Mouse (Mus musculus) forebrain, embryonic 13.5 days (tissue): ENCODE measurements around the gene Zfp692. TPM values are rescaled to one million over a fixed set of nuclear protein-coding genes. Genes with fewer than 3 reads are reported as not detected.
"Not testable (repeated sequence)": the region's sequence is repeated elsewhere in the genome, so short reads cannot be mapped to it uniquely, and the experiment has no call there.

Source experiments
- ATAC-seq: fragments of 200-750 bp; cut with Nextera tagmentation; 2 replicates; pipeline ENCODE4 v1.8.0; 2017
- H3K27ac ChIP-seq: fragments of 300-500 bp; sonication (generic); 2 replicates; pipeline ENCODE4 v1.5.1; 2015; ENCODE audit warnings: inconsistent platforms, mild to moderate bottlenecking, moderate library complexity
- H3K27me3 ChIP-seq: fragments of 300-500 bp; sonication (generic); 2 replicates; pipeline ENCODE4 v1.6.1; 2015; ENCODE audit warnings: mild to moderate bottlenecking, inconsistent platforms
- H3K36me3 ChIP-seq: fragments of 300-500 bp; sonication (generic); 2 replicates; pipeline ENCODE4 v1.6.1; 2015; ENCODE audit warnings: mild to moderate bottlenecking, inconsistent platforms; ENCODE audit not compliant: poor library complexity, severe bottlenecking
- H3K4me1 ChIP-seq: fragments of 300-500 bp; sonication (generic); 2 replicates; pipeline ENCODE4 v1.6.1; 2015; ENCODE audit warnings: inconsistent platforms
- H3K4me2 ChIP-seq: fragments of 300-500 bp; sonication (generic); 2 replicates; pipeline ENCODE4 v1.6.1; 2015; ENCODE audit warnings: inconsistent platforms, mild to moderate bottlenecking, moderate library complexity
- H3K4me3 ChIP-seq: fragments of 300-500 bp; sonication (generic); 2 replicates; pipeline ENCODE4 v1.5.1; 2015; ENCODE audit warnings: mild to moderate bottlenecking, inconsistent platforms
- H3K9ac ChIP-seq: fragments of 300-500 bp; sonication (generic); 2 replicates; pipeline ENCODE4 v1.6.1; 2015; ENCODE audit warnings: mild to moderate bottlenecking, inconsistent platforms
- H3K9me3 ChIP-seq: fragments of 300-500 bp; sonication (generic); replicated peaks from 2 replicates; pipeline ENCODE4 v1.6.1; 2016; ENCODE audit warnings: inconsistent platforms
- WGBS: fragments of 180-500 bp; shearing (Covaris S2); methylation state at CpG from one replicate; pipeline ENCODE4 v1.1.7; 2015; 5-methylcytosine and 5-hydroxymethylcytosine counted together
- polyA plus RNA-seq: library from polyadenylated mRNA; unstranded; fragments of >200 nt; fragmentation: Nextera tagmentation; extraction: Ambion mirVana; gene quantifications from 2 replicates; pipeline ENCODE4 v1.2.1, GENCODE M21; 2015

Zfp692 gene
- polyA plus RNA-seq, 1 experiment from 2014 or later, result 28.9 TPM

GRCm38 (mm10) chr11:58346745-58347144, 39.9 kb downstream of the Zfp692 start:
- no peak overlapping the region for H3K27ac ChIP-seq
- no peaks in the 10 kb centered on the region for H3K9me3 ChIP-seq
- no peak overlapping the region for H3K9ac ChIP-seq
- WGBS, result 95% methylated on average over 4 of the region's 4 CpGs
- H3K4me2 ChIP-seq, result no peak overlapping the region
- ATAC-seq, result no peak
- peaks cover 70% of the 10 kb centered on the region for H3K36me3 ChIP-seq
- H3K4me1 ChIP-seq, result no peaks in the 10 kb centered on the region
- no peaks in the 10 kb centered on the region for H3K27me3 ChIP-seq
- no peak overlapping the region for H3K4me3 ChIP-seq

GRCm38 (mm10) chr11:58350628-58351027, 43.8 kb downstream of the Zfp692 start:
- H3K4me1 ChIP-seq, result no peaks in the 10 kb centered on the region
- H3K36me3 ChIP-seq, result peaks cover 38% of the 10 kb centered on the region
- no peak for ATAC-seq
- no peak overlapping the region for H3K9ac ChIP-seq
- H3K4me2 ChIP-seq, result no peak overlapping the region
- 70% methylated on average over 4 of the region's 4 CpGs for WGBS
- no peaks in the 10 kb centered on the region for H3K27me3 ChIP-seq
- no peak overlapping the region for H3K27ac ChIP-seq
- no peak overlapping the region for H3K4me3 ChIP-seq
- H3K9me3 ChIP-seq, result no peaks in the 10 kb centered on the region

GRCm38 (mm10) chr11:58351179-58351578, 44.3 kb downstream of the Zfp692 start:
- no peaks in the 10 kb centered on the region for H3K9me3 ChIP-seq
- H3K4me2 ChIP-seq, result no peak overlapping the region
- no peak overlapping the region for H3K9ac ChIP-seq
- H3K36me3 ChIP-seq, result peaks cover 32% of the 10 kb centered on the region
- H3K4me1 ChIP-seq, result no peaks in the 10 kb centered on the region
- no peak for ATAC-seq
- H3K27me3 ChIP-seq, result no peaks in the 10 kb centered on the region
- H3K27ac ChIP-seq, result no peak overlapping the region
- no peak overlapping the region for H3K4me3 ChIP-seq
- 87% methylated on average over 5 of the region's 5 CpGs for WGBS

DNA sequence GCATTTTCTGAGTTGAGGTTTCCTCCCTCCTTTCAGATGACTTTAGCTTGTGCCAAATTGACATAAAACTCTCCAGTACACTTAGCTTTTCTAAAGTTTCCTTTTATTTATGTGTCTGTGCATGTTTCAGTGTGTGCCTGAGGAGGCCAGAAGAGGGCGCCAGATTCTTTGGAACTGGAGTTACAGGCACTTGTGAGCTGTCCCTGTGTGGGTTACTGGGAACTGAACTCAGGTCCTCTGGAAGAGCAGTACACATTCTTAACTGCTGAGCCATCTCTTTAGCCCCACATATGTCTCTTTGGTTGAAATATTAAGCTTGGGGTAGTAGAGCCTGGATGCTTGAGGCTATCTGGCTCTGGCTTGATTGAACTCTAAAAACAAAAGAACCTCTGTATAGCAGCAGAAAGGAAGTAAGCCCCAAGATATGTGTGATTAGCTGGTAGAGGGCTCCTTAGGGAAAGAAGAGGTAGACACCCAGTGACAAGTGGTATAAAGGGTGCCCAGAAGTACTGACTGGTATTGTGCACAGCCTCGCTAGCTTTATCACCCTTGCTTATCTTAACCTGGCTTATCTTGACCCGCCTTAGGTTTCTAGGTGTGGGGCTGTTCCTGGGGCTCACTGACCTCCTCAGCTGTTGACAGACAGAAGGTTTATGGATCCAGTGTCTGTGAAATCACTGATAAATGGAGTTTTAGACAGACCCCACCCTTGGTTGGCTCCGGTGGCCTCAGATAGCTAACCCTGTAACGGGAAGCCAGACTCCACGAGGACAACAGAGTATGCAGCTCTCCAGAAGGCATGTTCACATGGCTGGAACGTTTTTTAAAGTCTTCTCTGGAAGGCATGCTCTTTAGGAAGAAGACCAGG, 46.0 kb downstream of the Zfp692 start:
- Histone ChIP-seq H3K4me3 (no peak overlapping the region), H3K27ac (no peak overlapping the region), H3K9ac (no peak overlapping the region), H3K4me1 (no peaks in the 10 kb centered on the region), H3K36me3 (peaks cover 15% of the 10 kb centered on the region; the same call in 1 of the 2 replicates), H3K4me2 (no peak overlapping the region), H3K27me3 (no peaks in the 10 kb centered on the region), H3K9me3 (no peaks in the 10 kb centered on the region)
- no peak for ATAC-seq
- 65% methylated on average over 7 of the region's 7 CpGs for WGBS

- peaks cover 7% of the 10 kb centered on the region; the same call in 1 of the 2 replicates for H3K36me3 ChIP-seq
- WGBS, result 86% methylated on average over 3 of the region's 3 CpGs
- H3K4me1 ChIP-seq, result no peaks in the 10 kb centered on the region
- no peak for ATAC-seq
- H3K4me3 ChIP-seq, result no peak overlapping the region
- H3K27me3 ChIP-seq, result no peaks in the 10 kb centered on the region
- H3K9me3 ChIP-seq, result no peaks in the 10 kb centered on the region
- H3K9ac ChIP-seq, result no peak overlapping the region
- no peak overlapping the region for H3K4me2 ChIP-seq
- H3K27ac ChIP-seq, result no peak overlapping the region
Measured at GRCm38 (mm10) chr11:58353709-58354108, 46.8 kb downstream of the Zfp692 start.

- Histone ChIP-seq H3K4me2 (no peak overlapping the region), H3K9me3 (no peaks in the 10 kb centered on the region), H3K9ac (no peak overlapping the region), H3K27me3 (no peaks in the 10 kb centered on the region), H3K27ac (no peak overlapping the region), H3K36me3 (no peaks in the 10 kb centered on the region), H3K4me1 (no peaks in the 10 kb centered on the region), H3K4me3 (no peak overlapping the region)
- no peak for ATAC-seq
- WGBS, result 77% methylated on average over 10 of the region's 10 CpGs
Measured at GRCm38 (mm10) chr11:58354476-58354875, 47.6 kb downstream of the Zfp692 start.

- Histone ChIP-seq H3K4me3 (no peak overlapping the region), H3K9me3 (no peaks in the 10 kb centered on the region), H3K27ac (no peak overlapping the region), H3K36me3 (no peaks in the 10 kb centered on the region), H3K4me2 (no peak overlapping the region), H3K9ac (no peak overlapping the region), H3K4me1 (no peaks in the 10 kb centered on the region), H3K27me3 (no peaks in the 10 kb centered on the region)
- no peak for ATAC-seq
- WGBS, result 85% methylated on average over 3 of the region's 3 CpGs
Measured at GRCm38 (mm10) chr11:58354927-58355326, 48.1 kb downstream of the Zfp692 start.

DNA sequence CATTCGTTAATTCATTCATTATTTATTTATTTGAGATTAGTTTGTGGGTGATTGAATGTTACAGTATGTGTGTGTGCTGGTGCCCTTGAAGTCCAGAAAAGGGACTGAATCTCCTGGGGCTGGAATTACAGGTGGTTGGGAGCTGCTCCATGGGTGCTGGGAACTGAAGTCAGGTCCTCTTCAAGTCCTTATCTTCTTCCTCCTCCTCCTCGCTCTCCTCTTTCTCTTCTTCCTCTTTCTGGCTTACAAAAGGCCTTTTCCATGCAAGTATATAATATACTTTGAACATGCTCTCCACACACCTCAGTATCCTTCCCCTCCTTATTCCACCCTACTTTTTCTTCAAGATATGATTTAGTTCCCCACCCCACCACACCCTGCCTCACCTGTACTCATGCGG, 50.2 kb downstream of the Zfp692 start:
- Histone ChIP-seq H3K4me2 (no peak overlapping the region), H3K4me1 (no peaks in the 10 kb centered on the region), H3K27me3 (no peaks in the 10 kb centered on the region), H3K9ac (no peak overlapping the region), H3K9me3 (no peaks in the 10 kb centered on the region), H3K27ac (no peak overlapping the region), H3K4me3 (no peak overlapping the region), H3K36me3 (no peaks in the 10 kb centered on the region)
- no peak for ATAC-seq
- WGBS, result 93% methylated on average over 3 of the region's 3 CpGs

DNA sequence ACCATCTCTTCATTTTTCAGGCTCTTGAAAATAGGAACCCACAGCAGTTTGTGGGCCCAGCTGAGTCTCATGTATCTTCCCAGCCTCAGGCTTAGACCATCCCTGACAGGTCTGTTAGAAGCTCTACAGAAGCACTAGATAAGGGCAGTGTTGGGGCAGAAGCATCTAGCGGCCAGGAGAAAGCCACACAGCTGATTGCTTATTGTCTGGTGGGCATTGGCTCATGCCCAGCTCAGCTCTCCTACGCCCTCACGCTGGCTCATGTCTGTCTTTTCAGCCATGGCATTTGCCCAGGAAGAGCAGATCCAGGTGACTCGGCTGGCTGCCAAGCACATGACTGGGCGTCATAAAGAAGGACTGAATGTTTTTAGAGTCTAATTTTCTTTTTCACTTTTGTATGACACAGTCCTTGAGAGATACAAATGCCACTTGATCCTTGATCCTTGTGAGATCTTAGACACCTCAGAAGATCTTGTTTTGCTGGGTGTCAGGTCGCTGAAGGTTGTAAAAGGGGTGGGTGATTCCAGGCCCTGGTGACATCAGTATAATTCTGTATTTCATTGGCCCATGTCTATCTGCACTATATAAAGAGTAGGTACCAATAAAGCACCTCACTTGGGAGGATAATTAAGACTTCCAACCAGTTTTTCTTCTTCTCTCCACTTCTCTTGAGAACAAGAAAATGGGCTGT, 51.1 kb downstream of the Zfp692 start:
- no peaks in the 10 kb centered on the region for H3K36me3 ChIP-seq
- H3K4me1 ChIP-seq, result no peaks in the 10 kb centered on the region
- WGBS, result 83% methylated on average over 6 of the region's 6 CpGs
- H3K4me2 ChIP-seq, result no peak overlapping the region
- H3K9me3 ChIP-seq, result no peaks in the 10 kb centered on the region
- ATAC-seq, result no peak
- no peaks in the 10 kb centered on the region for H3K27me3 ChIP-seq
- no peak overlapping the region for H3K27ac ChIP-seq
- H3K4me3 ChIP-seq, result no peak overlapping the region
- H3K9ac ChIP-seq, result no peak overlapping the region

GRCm38 (mm10) chr11:58362562-58362961, 55.7 kb downstream of the Zfp692 start:
- not testable (repeated sequence) for ATAC-seq, H3K4me2 ChIP-seq, H3K27ac ChIP-seq, H3K27me3 ChIP-seq, H3K9ac ChIP-seq, H3K9me3 ChIP-seq, H3K4me1 ChIP-seq, H3K4me3 ChIP-seq, H3K36me3 ChIP-seq
- WGBS, result no CpG with 5 or more reads among the region's 6 CpGs
